Mouse (Mus musculus) spleen, postnatal 4 days (tissue): ENCODE results near the gene Krt71.
A peak's percentile ranks its signal among the peaks of the same experiment; 100 is the strongest.
"Not testable (repeated sequence)": the region's sequence is repeated elsewhere in the genome, so short reads cannot be mapped to it uniquely, and the experiment has no call there.

Source experiments
- DNase-seq, 2 experiments: peaks; one replicate each; pipeline ENCODE4 v3.0.0; 2022; ENCODE audit warnings: low spot score in 2 of 2

Krt71 gene

DNA sequence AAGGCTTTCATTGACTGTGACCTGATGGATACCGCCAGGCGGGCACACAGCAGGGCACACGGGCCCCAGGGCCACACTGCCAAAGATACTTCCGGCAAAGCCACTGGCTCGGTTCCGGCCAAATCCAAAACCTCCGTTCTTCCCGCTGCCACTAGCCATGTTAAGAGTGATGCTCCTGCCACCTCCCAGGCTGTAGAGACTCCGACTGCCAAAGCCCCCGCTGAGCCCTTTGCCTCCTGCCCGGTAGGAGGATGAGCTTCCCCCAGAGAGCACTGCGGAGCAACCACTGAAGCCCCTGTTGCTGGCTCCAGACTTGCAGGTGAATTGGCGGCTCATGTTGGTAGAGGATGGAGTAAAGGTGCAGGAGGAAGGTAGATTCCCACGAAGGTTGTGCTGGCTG is at the start of gene Krt71:
Gene Krt71, minus strand, starts transcription at position 399 of the 400 bp plus-strand sequence.
- no peak for DNase-seq

DNA sequence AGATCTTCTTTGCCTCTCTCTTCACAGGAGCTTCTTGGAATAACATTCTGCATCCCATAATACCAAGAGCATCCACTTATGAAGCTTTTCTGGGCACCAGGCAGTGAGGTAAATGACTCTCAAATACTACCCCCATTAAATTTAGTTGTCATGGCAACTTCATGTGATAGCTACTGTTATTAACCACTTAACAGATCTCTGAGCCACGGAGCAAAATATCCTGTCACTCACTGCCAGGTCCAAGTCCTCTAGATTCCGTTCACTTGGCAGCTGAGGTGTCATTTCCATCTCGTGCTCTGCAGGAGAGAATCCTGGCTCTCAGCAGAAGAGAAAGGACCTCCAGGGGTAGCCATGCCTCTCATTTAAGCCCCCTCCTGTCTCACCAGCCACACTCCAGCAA is 48.0 kb upstream of the Krt71 start:
- DNase-seq, result no peak

DNA sequence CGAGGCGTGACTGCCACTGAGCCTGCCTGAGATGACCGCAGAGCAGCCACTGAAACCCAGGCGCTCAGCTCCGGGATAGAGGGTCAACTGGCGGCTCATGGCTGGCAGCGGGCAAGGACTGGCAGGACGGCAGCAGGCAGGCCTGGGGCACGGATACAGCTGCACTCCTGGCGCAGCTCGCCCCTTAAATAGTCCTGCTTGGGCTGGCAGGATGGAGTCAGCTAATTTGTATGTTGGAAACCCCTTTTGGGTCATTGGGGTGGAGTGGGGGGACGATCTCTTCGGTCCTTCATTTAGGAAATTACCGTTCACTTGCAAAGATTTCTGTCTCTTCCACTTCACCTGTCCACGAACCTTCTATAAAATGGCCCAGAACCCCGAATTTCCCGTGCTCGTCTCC is 43.5 kb upstream of the Krt71 start, which contains the start of gene Krt72:
Gene Krt72, minus strand, starts transcription at position 101 of the 400 bp plus-strand sequence.
- DNase-seq, result no peak

GRCm38 (mm10) chr15:101773420-101773819 is 30.5 kb upstream of the Krt71 start:
- no peak for DNase-seq

GRCm38 (mm10) chr15:101772711-101773081 is 29.8 kb upstream of the Krt71 start:
- peak; percentile 65 to 87 for DNase-seq

- DNase-seq, result no peak
Observed at GRCm38 (mm10) chr15:101772080-101772710, 29.3 kb upstream of the Krt71 start.

DNA sequence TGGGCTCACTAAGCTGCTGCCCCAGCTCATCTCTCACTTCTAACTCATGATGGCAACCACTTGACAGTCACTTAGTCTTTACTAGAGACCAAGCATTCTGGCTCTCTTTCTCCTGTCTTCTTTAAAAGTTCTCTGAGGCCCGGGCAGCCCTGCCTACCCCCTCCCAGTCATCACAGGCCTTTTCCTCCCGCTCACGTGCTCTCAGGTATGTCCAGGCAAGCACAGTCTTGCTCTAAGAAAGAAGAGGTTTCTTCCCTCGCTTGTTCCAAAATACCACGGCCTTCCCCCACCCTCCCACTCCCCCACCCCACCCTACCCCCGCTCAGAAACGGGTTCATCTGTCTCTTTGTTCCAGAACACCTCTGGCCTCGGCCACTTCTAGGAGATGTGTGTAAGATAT is 27.3 kb upstream of the Krt71 start:
- no peak for DNase-seq

DNA sequence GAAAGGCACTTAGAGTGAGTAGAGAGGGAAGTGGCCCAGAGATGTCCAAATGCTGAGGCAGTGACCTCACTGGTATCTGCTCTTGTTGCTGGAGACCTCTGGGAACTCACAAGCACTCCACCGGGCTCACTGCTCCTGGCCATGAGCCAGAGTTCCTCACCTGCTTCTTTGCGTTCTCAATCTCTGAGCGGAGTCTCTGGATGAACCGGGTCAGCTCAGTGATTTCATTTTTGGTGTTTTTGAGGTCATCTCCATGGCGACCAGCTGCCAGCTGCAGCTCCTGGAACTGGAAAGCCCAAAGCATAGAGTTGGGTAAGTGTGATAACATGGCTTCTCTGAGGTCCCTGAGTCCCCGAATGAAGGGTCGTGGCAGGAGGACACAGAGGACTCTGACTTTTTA is 5.1 kb downstream of the Krt71 start:
- DNase-seq, result no peak

- DNase-seq, result no peak
Observed at GRCm38 (mm10) chr15:101730653-101731052, 12.3 kb downstream of the Krt71 start.

GRCm38 (mm10) chr15:101724686-101725085 is 18.2 kb downstream of the Krt71 start:
- DNase-seq, result no peak

- DNase-seq, result no peak
Observed at GRCm38 (mm10) chr15:101715831-101716230, 27.1 kb downstream of the Krt71 start.

DNA sequence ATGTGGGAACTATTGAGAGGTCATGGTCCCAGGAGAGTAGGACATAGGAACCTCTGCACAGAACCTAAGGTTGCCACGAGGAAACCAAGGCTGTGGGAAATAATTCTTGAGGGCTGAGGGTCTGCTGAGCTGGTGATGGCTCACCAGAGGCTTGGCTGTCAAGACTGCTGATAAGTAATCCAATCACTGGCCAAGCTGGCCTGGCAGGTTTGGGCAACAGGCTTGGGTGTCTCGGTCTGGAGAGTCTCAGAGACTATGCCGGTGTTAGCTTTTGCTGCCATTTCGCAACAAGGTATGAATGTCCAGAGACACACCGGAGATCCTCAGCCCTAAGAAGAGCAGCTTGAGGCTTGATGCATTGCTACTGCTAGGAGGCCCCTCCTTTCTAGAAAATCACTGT is 28.6 kb downstream of the Krt71 start:
- no peak for DNase-seq

GRCm38 (mm10) chr15:101713731-101714130 is 29.2 kb downstream of the Krt71 start:
- no peak for DNase-seq

- DNase-seq, result no peak
Observed at GRCm38 (mm10) chr15:101712720-101713119, 30.2 kb downstream of the Krt71 start, which contains the start of gene Krt5. Gene Krt5, minus strand, starts transcription at chr15:101712898.

DNA sequence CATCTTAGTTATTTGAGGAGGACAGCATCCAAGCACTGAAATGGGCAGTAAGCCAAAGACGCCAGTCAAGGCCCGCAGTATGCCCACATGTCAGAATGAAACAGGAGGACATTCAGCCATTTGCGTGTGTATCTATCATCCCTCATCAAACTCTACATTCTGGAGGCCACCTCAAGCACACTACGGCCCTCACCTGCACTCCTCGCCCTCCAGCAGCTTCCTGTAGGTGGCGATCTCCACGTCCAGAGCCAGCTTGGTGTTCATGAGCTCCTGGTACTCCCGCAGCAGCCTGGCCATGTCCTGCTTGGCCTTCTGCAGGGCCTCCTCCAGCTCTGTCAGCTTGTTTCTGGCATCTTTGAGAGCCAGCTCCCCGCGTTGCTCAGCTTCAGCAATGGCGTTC is 34.2 kb downstream of the Krt71 start:
- DNase-seq, result no peak

GRCm38 (mm10) chr15:101707454-101707853 is 35.5 kb downstream of the Krt71 start:
- no peak for DNase-seq

DNA sequence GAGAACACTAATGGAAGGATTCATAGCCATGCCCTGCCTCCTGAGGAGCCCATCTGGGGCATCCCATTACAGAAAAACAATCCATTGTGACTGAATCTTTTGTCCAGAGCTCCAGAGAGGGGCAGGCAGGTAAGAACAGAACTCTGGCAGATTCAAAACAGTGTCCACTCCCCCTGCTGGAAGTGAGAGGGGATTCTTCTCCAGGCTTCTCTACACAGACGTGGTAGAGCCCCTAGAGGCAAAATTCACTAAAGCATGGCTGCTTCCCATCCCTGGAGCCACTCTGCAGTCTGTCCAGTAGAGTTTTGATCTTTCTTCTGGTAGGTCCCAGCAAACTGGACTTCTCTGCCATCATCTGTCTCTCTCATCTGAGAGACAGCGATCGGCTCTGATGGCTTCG is 38.8 kb downstream of the Krt71 start:
- no peak for DNase-seq

- no peak for DNase-seq
Observed at GRCm38 (mm10) chr15:101702380-101702779, 40.5 kb downstream of the Krt71 start.

DNA sequence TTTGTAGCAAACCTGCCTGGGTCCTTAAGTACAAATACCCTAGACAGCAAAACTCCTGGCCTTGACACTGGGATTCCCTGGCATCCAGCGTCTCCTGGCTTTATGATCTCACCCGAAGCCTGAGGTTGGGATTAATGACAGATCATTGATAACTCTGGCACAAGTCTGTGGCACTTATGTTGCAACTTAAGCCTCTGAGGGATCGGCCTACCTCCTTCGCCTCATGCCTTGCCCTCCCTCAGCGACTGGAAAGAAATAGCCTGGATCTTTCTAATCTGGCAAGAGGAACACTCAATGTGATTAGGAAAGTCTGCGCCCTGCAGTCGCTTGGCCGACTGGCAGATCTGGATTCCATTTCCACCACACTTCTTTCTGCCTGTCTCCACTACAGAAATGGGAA is 43.0 kb downstream of the Krt71 start:
- DNase-seq, result no peak

GRCm38 (mm10) chr15:101699192-101699591 is 43.7 kb downstream of the Krt71 start:
- DNase-seq, result no peak

- peak in 1 of 2 experiments; percentile 46 for DNase-seq
Observed at GRCm38 (mm10) chr15:101697326-101698188, 45.4 kb downstream of the Krt71 start.

- DNase-seq, result no peak
Observed at GRCm38 (mm10) chr15:101694207-101694606, 48.7 kb downstream of the Krt71 start, which contains the start of gene Krt6a. Gene Krt6a, minus strand, starts transcription at chr15:101694307.

DNA sequence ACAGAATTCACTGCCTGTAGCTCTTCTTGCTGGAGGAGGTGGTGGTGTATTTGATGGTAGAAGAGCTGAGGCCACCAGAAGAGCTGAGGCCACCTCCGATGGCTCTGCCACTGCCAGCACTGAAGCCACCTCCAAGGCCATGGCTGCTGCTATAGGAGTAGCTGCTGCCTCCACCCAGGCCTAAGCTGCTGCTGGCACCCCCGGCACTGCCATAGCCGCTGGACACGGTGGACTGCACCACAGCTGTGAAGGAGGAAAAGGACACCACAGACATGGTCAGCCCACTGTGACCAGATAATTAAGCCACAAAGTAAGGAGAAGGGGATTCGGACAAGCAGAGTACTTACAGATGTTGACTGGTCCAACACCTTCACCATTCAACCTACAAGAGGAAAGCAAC is 52.4 kb downstream of the Krt71 start:
- DNase-seq, result not testable (repeated sequence)
